Mouse (Mus musculus): ENCODE results near the gene Fam207a.

- no peak for TF ChIP-seq EP300 (IDR thresholded peaks at IDR 0.05; ENCODE audit: insufficient read depth, low read depth, low read length)
- no peak for TF ChIP-seq CTCF (IDR thresholded peaks at IDR 0.05)
These were observed 43.4 kb downstream of the Fam207a start for GRCm38 (mm10) chr10:77472188-77472587.

All from heart, adult 2 months (tissue).